Mouse (Mus musculus): ENCODE results near the gene Slc25a13.

DNA sequence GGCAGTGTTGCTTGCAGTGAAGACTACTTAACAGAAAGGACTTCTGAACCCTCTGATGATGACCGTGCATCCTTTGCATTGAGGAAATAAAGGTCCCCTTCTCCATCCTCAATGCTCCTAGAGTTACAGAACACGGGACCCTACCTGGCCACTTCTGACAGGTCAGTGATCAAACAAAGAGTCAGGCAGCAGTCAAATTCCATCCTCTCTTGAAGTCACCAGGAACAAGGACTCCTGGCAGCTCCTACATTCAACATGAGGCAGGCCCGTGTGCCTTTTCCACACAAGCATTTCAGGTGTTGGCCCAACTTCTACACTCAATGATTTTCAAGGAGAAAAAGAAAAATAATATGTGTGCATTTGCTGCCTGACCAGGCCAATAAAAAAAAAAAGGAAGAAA lies 123.0 kb downstream of the Slc25a13 start:
- TF ChIP-seq CTCF (IDR thresholded peaks at IDR 0.05; ENCODE audit: low read depth) = no peak
- TF ChIP-seq EP300 (IDR thresholded peaks at IDR 0.05; ENCODE audit: low read depth) = no peak

Data from heart, postnatal 0 days (tissue).